Mouse (Mus musculus) cerebellum, adult 11-12 months (tissue): ENCODE measurements around the gene Ift52.

Experiments
- DNase-seq: peaks from one replicate; pipeline ENCODE4 v3.0.0; 2022

Gene Ift52

DNA sequence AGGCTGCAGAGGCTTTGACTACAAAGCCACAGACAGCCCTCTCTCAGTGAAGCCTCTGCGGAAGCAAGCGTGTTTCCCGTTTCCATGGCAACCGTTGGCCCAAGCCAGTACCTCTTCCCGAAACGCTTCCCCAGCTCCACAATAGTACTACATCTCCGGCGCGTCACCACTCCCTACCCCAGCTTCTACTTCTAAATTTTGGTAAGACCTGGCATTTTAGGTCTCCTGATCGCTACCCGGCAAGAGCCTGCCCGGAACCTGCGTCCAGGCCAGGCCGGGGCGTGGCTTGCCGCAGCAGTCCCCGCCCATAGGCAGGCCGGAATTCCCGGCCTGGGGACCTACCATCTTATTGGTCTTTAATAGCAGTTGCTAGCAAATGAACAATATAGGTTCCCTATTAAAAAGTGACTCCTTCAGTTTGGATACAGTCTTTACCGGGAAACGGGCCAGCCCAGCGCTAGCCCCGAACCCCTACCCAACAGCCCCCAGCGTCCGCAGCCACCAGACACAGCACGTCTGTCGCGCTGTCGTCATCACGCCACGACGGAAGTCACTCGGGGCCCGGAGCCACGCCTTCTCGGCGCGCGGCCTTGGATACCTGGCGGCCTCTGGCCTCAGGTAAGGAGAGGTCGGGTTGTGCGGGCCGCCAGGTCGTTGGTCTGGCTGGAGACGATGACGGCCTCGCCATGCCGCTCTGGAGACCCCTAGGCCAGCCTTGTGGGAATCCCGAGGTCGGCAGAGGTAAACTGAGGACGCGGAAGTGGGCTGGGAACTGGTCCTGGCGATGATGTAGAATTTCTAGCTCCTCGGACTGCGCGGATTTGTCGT lies at the start of gene Ift52:
Gene Ift52 (plus strand): TSS at position 439 of the 828 bp plus-strand sequence.
- DNase-seq, result peak; percentile 90

DNA sequence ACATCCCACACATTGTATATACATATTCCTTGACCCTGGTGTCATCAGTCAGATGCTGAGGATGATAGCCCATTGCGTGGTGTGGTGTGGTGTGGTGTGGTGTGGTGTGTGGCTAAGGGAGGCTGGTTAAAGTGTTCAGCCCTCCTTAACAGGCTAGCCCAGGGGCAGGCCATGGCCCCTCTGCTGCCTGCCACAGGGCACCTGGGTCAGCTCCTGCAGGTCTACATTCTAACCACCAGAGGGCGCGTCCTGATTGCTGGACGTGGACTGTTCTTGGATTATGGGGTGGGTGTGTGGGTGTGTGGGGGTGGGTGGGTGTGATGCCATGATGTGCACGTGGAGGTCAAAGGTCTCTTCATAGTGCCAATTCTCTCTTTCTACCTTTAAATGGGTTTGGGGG lies 48.8 kb upstream of the Ift52 start:
- DNase-seq, result no peak

DNA sequence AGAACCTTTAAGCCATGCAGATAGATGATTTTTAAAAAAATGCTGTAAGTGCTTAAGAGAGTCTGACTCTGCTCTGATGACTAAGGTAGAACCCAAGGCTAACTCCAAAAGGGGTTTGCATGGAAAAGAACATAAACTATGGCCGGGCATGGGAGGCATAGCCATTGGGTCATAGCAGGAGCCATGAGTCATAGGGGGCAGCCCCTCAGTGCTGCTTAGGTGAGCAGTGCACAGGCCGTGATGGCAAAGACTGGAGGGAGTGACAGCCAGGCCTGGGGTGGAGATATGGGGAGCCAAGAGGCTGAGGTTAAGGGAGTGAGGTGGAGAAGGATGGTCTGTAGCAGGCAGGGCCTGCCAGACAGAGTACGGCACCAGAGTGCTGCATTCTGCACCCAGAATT lies 48.1 kb upstream of the Ift52 start:
- DNase-seq, result no peak

DNA sequence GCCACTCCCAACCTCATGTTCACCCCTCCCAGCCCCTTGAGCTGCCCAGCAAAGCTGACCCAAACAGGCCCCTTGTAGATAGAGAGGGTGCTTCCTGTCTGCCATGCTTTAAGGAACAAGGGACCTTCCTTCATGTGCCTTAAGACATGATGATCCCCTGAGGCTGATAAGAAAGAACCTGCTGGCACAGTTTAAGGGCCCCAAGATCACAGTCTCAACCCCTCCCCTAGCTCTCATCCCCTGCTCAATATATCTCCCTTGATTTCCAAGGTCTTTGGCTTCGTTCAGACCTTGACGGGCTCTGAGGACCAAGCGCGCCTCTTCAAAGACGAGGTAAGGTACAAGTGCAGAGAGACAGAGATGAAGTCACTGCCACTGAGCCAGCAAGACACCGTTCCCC lies 46.3 kb upstream of the Ift52 start:
- DNase-seq, result no peak

DNA sequence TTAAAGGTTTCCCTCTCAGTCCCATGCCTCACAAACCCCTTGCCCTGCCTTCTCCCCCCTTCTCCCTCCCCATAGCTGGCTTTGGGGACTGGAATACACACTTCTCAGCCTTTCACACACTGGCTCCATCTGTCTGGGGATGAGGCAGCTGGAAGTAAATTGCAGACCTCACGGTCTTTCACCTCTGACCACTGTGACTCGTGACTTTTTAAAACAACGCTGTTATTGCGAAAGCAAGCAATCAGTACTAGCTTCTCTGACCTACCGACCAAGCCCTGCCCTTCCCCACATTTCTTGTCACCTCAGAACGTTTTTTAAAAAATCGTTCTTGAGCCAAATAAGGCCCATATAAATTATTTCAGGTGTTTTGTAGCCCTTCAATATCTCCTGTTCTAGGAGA lies 44.4 kb upstream of the Ift52 start:
- no peak for DNase-seq

DNA sequence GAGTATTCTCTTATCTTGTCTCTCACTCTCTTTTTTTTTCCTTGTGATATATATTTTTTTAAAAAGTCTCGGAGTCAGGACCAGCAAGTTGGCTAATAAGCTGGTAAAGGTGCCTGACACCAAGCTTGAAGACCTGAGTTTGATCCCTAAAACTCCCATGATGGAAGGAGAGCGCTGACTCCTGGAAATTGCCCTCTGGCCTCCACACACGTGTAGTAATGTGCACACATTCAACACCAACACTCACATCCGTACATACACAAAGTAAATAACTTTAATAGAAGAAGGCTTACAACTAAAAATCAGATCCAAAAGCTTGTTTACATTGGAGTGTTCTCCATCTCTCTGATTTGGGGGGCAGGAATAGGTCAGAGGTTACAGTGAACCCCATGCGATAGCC lies 43.9 kb upstream of the Ift52 start:
- no peak for DNase-seq

DNA sequence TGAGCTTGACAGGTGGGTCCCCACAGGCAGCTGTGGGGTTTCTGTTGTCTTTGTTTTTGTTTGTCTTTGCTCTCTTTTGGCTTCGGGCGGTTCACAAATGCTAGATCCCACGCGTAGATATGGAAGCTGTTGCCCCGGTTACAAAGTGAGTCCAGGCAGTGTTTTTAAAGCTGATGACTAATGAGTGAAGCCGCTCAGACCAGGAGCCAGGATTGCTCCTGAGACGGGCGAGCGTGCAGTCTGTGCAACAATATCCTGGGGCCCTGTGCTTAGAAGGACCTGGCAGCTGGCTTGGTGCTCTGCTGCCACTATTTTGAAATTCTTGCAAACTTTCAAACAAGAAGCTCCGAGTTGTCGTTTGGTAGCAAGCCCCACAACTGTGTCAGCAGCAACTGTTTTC lies 43.5 kb upstream of the Ift52 start:
- no peak for DNase-seq

DNA sequence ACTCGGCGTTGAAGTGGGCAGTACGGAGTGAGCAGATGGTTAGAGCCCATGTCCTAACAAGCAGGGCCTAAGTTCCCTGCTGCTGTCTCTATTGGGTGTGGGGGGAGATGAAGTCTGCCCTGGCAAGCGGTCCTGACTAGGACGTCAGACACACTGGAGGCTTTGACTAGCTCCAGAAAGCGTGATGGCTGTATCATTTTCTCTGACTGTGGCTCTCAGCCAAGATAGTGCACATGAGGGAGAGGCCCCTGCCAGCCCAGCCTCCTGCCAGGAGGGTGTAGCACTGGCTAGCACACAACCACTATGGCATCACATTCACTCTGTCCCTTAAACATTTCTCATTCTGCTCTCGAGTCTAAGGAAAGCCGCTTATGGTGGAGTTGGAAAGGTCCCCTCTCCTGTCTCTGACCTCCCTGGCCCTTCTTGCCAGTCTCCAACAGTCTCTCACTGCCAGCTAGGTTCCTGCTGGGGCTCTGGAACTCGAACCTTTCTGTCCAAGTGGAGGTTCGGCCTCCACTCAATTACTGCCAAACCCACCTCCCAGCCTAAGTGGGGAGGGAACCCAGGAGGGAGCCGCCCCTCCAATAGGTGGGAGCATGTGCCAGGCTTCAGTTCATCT lies 41.9 kb upstream of the Ift52 start:
- DNase-seq, result peak; percentile 15

GRCm38 (mm10) chr2:162976001-162976400 lies 41.2 kb upstream of the Ift52 start:
- DNase-seq, result no peak

- DNase-seq, result no peak
Observed at GRCm38 (mm10) chr2:162984381-162984780, 32.8 kb upstream of the Ift52 start.

- DNase-seq, result no peak
Observed at GRCm38 (mm10) chr2:162985923-162986322, 31.2 kb upstream of the Ift52 start.

GRCm38 (mm10) chr2:162986764-162987163 lies 30.4 kb upstream of the Ift52 start:
- no peak for DNase-seq

- DNase-seq, result no peak
Observed at GRCm38 (mm10) chr2:162987218-162987617, 29.9 kb upstream of the Ift52 start, which contains the start of gene Sgk2. Gene Sgk2, plus strand, starts transcription at chr2:162987330.

GRCm38 (mm10) chr2:162988235-162988634 lies 28.9 kb upstream of the Ift52 start:
- no peak for DNase-seq

- no peak for DNase-seq
Observed at GRCm38 (mm10) chr2:162991394-162992083, 25.6 kb upstream of the Ift52 start.

GRCm38 (mm10) chr2:162992084-162992437 lies 25.1 kb upstream of the Ift52 start:
- no peak for DNase-seq

DNA sequence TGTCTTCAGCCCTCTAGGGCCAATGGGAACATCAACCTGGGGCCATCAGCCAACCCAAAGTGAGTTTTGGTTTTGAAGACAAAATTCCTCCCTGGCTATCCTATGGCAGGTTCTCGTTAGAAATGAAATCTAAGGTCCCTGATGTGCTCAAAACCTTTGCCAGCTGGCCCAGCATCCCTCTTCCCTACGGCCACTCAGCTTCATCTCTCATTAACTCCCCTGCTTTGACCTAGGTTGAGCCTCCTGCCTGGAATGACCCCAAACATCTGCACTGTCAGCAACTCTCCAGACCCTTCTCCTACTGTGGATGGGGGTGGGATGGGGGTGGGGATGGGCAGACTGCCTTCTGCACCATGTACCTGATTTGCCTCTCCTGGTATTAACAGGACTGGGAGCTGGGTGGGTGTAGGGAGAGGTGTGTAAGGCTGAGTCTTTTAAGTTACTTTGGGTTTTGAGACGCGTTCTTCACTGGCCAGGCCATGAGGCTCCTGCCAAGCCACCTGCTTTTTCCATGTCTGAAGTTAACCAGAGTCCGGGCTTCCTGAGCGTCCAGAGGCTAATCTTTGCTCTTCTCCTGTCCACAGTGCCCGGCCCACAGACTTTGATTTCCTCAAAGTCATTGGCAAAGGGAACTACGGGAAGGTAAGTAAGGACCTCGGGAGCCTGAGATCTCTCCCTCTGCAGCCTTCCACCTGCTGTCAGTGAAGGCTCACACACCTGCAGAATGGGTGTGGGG lies 23.1 kb upstream of the Ift52 start:
- no peak for DNase-seq

GRCm38 (mm10) chr2:162998528-162999230 lies 18.5 kb upstream of the Ift52 start:
- DNase-seq, result peak; percentile 34

- DNase-seq, result no peak
Observed at GRCm38 (mm10) chr2:162999744-163000143, 17.4 kb upstream of the Ift52 start.

GRCm38 (mm10) chr2:163001071-163001470 lies 16.1 kb upstream of the Ift52 start:
- no peak for DNase-seq

- DNase-seq, result no peak
Observed at GRCm38 (mm10) chr2:163007299-163007698, 9.9 kb upstream of the Ift52 start.

- no peak for DNase-seq
Observed at GRCm38 (mm10) chr2:163031289-163031688, 14.1 kb downstream of the Ift52 start.

DNA sequence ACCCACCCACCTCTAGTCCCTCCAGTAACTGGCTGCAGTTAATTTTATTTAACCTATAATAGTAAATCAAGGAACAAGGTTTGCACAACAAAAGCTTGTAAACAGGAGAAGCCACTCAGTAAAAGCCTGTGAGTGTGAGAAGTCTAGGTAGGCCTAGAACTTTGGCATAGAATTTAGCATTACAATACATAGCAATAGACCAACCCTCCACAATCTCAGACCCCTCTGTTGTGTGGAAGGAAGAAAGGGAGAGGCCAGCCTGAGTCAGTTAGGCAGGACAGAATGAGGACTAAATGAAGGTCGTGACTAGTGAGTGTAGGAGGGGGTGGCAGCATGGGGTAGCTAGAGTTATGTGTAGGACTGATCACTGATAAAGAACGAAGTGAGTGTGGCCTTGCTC lies 14.6 kb downstream of the Ift52 start:
- no peak for DNase-seq
